Mouse (Mus musculus): ENCODE data around the gene Wdfy2.

- no peak for TF ChIP-seq POLR2A (IDR thresholded peaks at IDR 0.05; ENCODE audit: low read depth, low read length)
- no peak for TF ChIP-seq CTCF (IDR thresholded peaks at IDR 0.05; ENCODE audit: extremely low read depth, insufficient read length, insufficient replicate concordance, low read depth, low read length)
Observed at GRCm38 (mm10) chr14:62965342-62965741, 127.9 kb downstream of the Wdfy2 start.

All from small intestine, adult 2 months (tissue).